Mouse (Mus musculus) megakaryocyte, embryonic 14.5 days (primary cell): Measurements from ENCODE around the gene Scgb1b7. TPM values are rescaled to one million over a fixed set of nuclear protein-coding genes. Genes with fewer than 3 reads are reported as not detected.
"Not testable (repeated sequence)": the region's sequence is repeated elsewhere in the genome, so short reads cannot be mapped to it uniquely, and the experiment has no call there.

Experiments
- H3K27me3 ChIP-seq: replicated peaks from 2 replicates; pipeline ENCODE3; 2012; ENCODE audit warnings: inconsistent platforms
- H3K36me3 ChIP-seq: replicated peaks from 2 replicates; pipeline ENCODE3; 2012; ENCODE audit warnings: low read length, inconsistent platforms, mixed read lengths
- H3K4me1 ChIP-seq: 2 replicates; pipeline ENCODE4 v1.6.1; 2012; ENCODE audit warnings: inconsistent platforms
- H3K4me3 ChIP-seq: replicated peaks from 2 replicates; pipeline ENCODE3; 2012; ENCODE audit warnings: moderate library complexity, mild to moderate bottlenecking, inconsistent platforms
- H3K9me3 ChIP-seq: 2 replicates; pipeline ENCODE4 v1.6.1; 2012; ENCODE audit warnings: inconsistent platforms
- polyA plus RNA-seq: library from polyadenylated mRNA; stranded (reverse); fragments of >175 nt; gene quantifications from 2 replicates; pipeline ENCODE4 v1.2.3, GENCODE M21; 2012; ENCODE audit warnings: low replicate concordance; ENCODE audit not compliant: insufficient read depth

Scgb1b7 gene
- polyA plus RNA-seq, result not detected in 2 replicates

- H3K36me3 ChIP-seq, H3K4me1 ChIP-seq, H3K27me3 ChIP-seq: not testable (repeated sequence)
These were observed at the start of gene Scgb1b7 for GRCm38 (mm10) chr7:31712365-31712764. TSS of gene Scgb1b7 (plus strand) at chr7:31712665.

GRCm38 (mm10) chr7:31705657-31706056, 6.8 kb upstream of the Scgb1b7 start, which contains the start of gene Scgb2b7:
TSS of gene Scgb2b7 (minus strand) at chr7:31705757.
- H3K4me1 ChIP-seq, H3K36me3 ChIP-seq, H3K9me3 ChIP-seq, H3K27me3 ChIP-seq, H3K4me3 ChIP-seq: not testable (repeated sequence)

More at GRCm38 (mm10) chr7:31712365-31712764, at the start of gene Scgb1b7:
- not testable (repeated sequence) for H3K9me3 ChIP-seq, H3K4me3 ChIP-seq

Other genes starting within 250 kb of the Scgb1b7 start
- gene Scgb2b7, start 6.9 kb upstream of the Scgb1b7 start, polyA plus RNA-seq, result not detected in 2 replicates